Mouse (Mus musculus): ENCODE data around the gene Praf2.

The Praf2 gene

DNA sequence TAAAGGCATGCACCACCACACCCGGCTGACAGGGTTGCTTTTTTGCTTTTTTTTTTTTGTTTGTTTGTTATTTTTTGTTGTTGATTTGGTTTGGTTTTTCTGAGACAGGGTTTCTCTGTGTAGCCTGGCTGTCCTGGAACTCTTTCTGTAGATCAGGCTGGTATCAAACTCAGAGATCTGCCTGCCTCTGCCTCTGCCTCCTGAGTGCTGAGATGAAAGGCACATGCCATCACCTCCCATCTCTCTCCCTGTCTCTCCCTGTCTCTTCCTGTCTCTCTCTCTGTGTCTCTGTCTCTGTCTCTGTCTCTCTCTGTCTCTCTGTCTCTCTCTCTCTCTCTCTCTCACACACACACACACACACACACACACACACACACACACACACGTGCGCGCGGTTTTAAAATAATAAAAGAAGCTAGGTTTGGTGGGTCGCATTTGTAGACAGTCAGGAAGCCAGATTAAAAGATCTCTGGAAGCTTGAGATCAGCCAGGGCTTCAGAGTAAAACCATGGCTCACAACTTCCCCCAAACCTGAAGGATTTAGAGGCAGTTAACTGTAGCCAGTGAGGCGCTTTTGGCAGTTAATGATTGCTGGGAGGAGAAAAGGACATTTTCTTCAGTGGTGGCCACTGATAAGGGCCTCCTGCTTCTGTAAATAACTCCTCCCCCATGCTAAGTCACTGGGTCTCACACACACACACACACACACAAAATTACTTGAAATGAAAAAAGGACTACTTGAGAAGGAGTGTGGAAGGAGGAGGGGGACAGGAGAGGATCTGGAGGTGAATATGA is 50.4 kb downstream of the Praf2 start:
- DNase-seq (ENCODE audit: low spot score), result no peak

DNA sequence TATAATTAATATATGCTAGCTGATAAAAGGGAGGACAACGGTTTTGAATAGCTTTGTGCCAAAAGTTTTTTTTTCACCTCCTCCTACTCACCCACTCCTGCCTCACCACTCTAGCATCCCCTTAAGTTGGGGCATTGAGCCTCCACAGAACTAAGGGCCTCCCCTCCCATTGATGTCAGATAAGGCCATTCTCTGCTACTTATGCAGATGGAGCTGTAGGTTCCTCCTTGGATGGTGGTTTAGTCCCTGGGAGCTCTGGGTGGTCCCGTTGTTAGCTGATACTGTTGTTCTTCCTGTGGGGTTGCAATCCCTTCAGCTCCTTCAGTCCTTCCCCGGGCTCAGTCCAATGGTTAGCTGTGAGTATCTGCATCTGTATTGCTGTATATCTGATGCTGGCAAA is 51.1 kb downstream of the Praf2 start:
- no peak for DNase-seq (ENCODE audit: low spot score)
